Mouse (Mus musculus) neutrophil, adult 5-6 weeks (primary cell): ENCODE measurements around the gene Slc26a6. TPM values are rescaled to one million over a fixed set of nuclear protein-coding genes. Genes with fewer than 3 reads are reported as not detected.

Experiments used
- ATAC-seq: fragments of 151-379, 151-347 bp; 2 replicates; pipeline ENCODE4 v1.8.0; 2017; ENCODE audit warnings: mild to moderate bottlenecking, moderate TSS enrichment; ENCODE audit not compliant: insufficient number of reproducible peaks, poor library complexity, low FRiP score, severe bottlenecking; ENCODE audit errors: extremely low read depth
- total RNA-seq: library from RNA; stranded (forward); fragments of 200-1000 nt; gene quantifications from 2 replicates; pipeline ENCODE4 v1.2.3, GENCODE M21; 2017

Slc26a6 gene
- total RNA-seq, 1 experiment from 2014 or later, result 2.4 TPM

- no peak for ATAC-seq
Observed at GRCm38 (mm10) chr9:108949231-108949966, 96.3 kb downstream of the Slc26a6 start.

DNA sequence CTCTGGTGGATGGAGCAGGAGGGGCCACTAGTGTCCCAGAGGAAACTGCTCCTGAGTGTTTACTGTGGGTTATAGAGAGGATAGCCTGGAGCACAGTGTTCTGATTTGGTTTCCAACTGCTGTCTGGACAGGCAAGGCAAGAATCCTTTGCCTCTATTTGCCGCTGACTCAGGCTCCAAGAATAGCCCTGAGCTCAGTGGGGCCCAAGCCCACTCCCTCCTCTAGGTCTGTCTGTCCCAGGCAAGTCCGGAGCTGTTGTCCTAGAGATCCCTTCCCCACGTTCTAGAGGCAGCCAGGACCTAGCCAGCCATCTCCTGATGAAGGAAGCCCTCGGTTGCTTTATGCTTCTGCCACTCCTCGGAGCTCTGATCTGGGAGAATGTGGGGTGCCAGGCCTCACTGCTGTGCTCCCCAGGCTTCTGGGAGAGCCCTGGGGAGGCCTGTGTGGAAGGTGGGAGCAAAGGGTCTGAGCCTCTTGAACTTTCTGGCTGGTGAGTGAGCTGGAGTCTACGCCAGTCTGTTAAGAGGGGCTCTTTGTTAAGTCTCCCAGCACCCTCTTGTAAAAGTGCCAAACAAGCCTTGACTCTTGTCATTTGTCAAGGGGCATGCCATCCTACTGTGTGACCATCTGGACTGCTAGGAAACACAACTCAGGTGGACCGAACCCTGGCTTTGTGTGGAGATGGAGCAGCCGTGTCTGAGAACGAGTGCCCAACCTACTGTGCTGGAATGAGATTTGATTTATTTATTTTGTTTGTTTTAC, 97.1 kb downstream of the Slc26a6 start:
- no peak for ATAC-seq

DNA sequence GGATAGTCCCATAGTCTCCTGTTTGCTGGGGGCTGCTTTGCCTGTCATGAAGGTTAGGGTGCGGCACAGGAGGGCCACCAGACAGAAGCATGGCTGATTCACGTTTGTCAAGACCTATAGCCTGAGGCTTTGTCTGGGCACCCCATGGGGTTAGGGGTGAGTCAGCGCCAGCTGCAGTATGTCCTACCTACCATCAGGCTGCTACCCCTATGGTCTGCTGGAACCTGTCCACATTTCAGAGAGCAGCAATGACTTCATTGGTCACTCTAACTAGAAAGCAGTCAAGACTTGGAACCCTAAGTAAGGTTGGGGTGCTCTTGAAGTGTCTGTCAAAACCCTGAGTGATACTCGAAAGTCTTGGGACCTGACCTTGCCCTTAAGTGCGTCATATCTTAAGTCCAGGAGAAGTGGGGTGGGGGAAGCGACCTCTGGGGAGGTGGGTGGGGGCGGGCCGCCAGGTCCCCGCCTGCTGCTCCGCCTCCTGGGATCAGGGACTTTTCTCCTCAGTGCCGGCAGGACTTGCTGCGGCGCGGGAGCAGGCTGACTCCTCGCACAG, 100.1 kb downstream of the Slc26a6 start, which contains the start of gene Col7a1:
Gene Col7a1, plus strand, starts transcription at position 506 of the 556 bp plus-strand sequence.
- ATAC-seq, result no peak

GRCm38 (mm10) chr9:108955241-108955640, 102.2 kb downstream of the Slc26a6 start:
- no peak for ATAC-seq

DNA sequence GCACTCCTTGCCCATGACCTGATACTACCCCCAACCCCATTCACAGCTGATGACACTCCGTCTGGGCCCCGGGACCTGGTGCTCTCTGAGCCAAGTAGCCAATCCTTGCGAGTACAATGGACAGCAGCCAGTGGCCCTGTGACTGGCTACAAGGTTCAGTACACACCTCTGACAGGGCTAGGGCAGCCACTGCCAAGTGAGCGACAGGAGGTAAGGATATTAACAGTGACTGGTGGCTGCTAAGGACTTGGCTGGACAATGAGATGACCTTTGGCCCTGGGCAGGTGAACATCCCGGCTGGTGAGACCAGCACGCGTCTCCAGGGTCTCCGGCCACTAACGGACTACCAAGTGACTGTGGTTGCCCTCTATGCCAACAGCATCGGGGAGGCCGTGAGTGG, 102.8 kb downstream of the Slc26a6 start:
- ATAC-seq, result no peak

Other genes with a start within 250 kb of the Slc26a6 start
- 135 and 143 TPM in 2 replicates for gene Arih2, start 203.9 kb upstream of the Slc26a6 start, total RNA-seq
- 39.0 and 43.9 TPM in 2 replicates for gene Slc25a20, start 191.2 kb upstream of the Slc26a6 start, total RNA-seq
- 5.0 and 8.2 TPM in 2 replicates for gene Prkar2a, start 164.0 kb upstream of the Slc26a6 start, total RNA-seq
- 70.6 and 87.9 TPM in 2 replicates for gene Ip6k2, start 69.5 kb upstream of the Slc26a6 start, total RNA-seq
- gene Nckipsd, start 44.9 kb upstream of the Slc26a6 start, total RNA-seq, result 9.7 and 11.3 TPM in 2 replicates
- gene Celsr3, start 27.0 kb upstream of the Slc26a6 start, total RNA-seq, result 2.1 and 2.5 TPM in 2 replicates
- gene Tmem89, start 61.3 kb downstream of the Slc26a6 start, total RNA-seq, result not detected in 2 replicates
- 82.3 and 109 TPM in 2 replicates for gene Uqcrc1, start 83.3 kb downstream of the Slc26a6 start, total RNA-seq
- gene Col7a1, start 100.3 kb downstream of the Slc26a6 start, total RNA-seq, result 2.0 and 2.3 TPM in 2 replicates
- gene Ucn2, start 132.7 kb downstream of the Slc26a6 start, total RNA-seq, result 0.49 TPM in 1 of 2 replicates, not detected in the other
- 147 and 153 TPM in 2 replicates for gene Pfkfb4, start 138.5 kb downstream of the Slc26a6 start, total RNA-seq
- gene Shisa5, start 185.3 kb downstream of the Slc26a6 start, total RNA-seq, result 1,927 and 2,078 TPM in 2 replicates
- 28.9 and 29.1 TPM in 2 replicates for gene Trex1, start 206.5 kb downstream of the Slc26a6 start, total RNA-seq
- gene Atrip, start 220.8 kb downstream of the Slc26a6 start, total RNA-seq, result 15.9 and 22.6 TPM in 2 replicates
- 5.8 and 5.9 TPM in 2 replicates for gene Ccdc51, start 229.2 kb downstream of the Slc26a6 start, total RNA-seq
- gene Tma7, start 229.3 kb downstream of the Slc26a6 start, total RNA-seq, result 99.2 and 100 TPM in 2 replicates
- 0.12 and 1.0 TPM in 2 replicates for gene Plxnb1, start 242.1 kb downstream of the Slc26a6 start, total RNA-seq